Mouse (Mus musculus) G1E (cell line): ENCODE measurements around the gene Tmem63a. TPM values are rescaled to one million over a fixed set of nuclear protein-coding genes. Genes with fewer than 3 reads are reported as not detected.
"Not testable (repeated sequence)": the region's sequence is repeated elsewhere in the genome, so short reads cannot be mapped to it uniquely, and the experiment has no call there.

Source experiments
- ATAC-seq: 2 replicates; pipeline ENCODE4 v1.8.0; 2016; ENCODE audit warnings: mild to moderate bottlenecking; ENCODE audit not compliant: insufficient number of reproducible peaks, poor library complexity, low FRiP score, severe bottlenecking; ENCODE audit errors: extremely low read depth
- DNase-seq: peaks from one replicate; pipeline ENCODE4 v3.0.0; 2012; ENCODE audit warnings: low spot score
- H3K27me3 ChIP-seq: 2 replicates; pipeline ENCODE4 v1.6.1; 2012; ENCODE audit warnings: mild to moderate bottlenecking, low read length, inconsistent platforms; ENCODE audit not compliant: insufficient read depth
- H3K36me3 ChIP-seq: replicated peaks from 2 replicates; pipeline ENCODE3; 2012; ENCODE audit warnings: mild to moderate bottlenecking, inconsistent platforms
- H3K4me1 ChIP-seq: 2 replicates; pipeline ENCODE4 v1.6.1; 2012; ENCODE audit warnings: low read depth, low read length, inconsistent platforms, mixed read lengths; ENCODE audit not compliant: insufficient read depth
- H3K4me3 ChIP-seq: 2 replicates; pipeline ENCODE4 v1.5.1; 2012; ENCODE audit warnings: low read depth, mild to moderate bottlenecking, inconsistent platforms, low read length, moderate library complexity, mixed read lengths
- H3K9me3 ChIP-seq: replicated peaks from 2 replicates; pipeline ENCODE4 v1.6.1; 2012; ENCODE audit warnings: inconsistent platforms
- CTCF ChIP-seq: IDR thresholded peaks from 2 replicates; pipeline ENCODE4 v1.5.1; 2012; ENCODE audit warnings: low read depth, low read length, inconsistent platforms, mixed read lengths
- GATA1 ChIP-seq: IDR thresholded peaks from 2 replicates; pipeline ENCODE4 v1.6.1; 2012; ENCODE audit warnings: borderline replicate concordance, low read length, inconsistent platforms, mixed read lengths
- GATA2 ChIP-seq: IDR thresholded peaks from 2 replicates; pipeline ENCODE4 v1.6.1; 2012; ENCODE audit warnings: low read depth, low read length, inconsistent platforms, borderline replicate concordance
- POLR2AphosphoS5 ChIP-seq: IDR thresholded peaks from 2 replicates; pipeline ENCODE4 v1.6.1; 2012; ENCODE audit warnings: low read depth, low read length, inconsistent platforms; ENCODE audit not compliant: insufficient replicate concordance
- TAL1 ChIP-seq: conservative IDR thresholded peaks from 2 replicates; pipeline ENCODE4 v1.6.1; 2012; ENCODE audit warnings: low read depth, low read length, inconsistent platforms, mixed read lengths
- polyA plus RNA-seq: library from polyadenylated mRNA; stranded (reverse); fragments of >175 nt; gene quantifications from 2 replicates; pipeline ENCODE4 v1.2.3, GENCODE M21; 2012
- total RNA-seq, 2 experiments: library from RNA; stranded (forward) in 1 of 2; stranded (reverse) in 1 of 2; fragments of 200-1000 nt in 1 of 2; fragments of >200 nt in 1 of 2; fragmentation: Nextera tagmentation in 1 of 2; gene quantifications; 2 replicates each; pipeline ENCODE4 v1.2.3; 2014 to 2017

Tmem63a gene
- total and polyA plus RNA-seq, 3 experiments, result 2.8 to 3.2 (median 2.8) TPM

DNA sequence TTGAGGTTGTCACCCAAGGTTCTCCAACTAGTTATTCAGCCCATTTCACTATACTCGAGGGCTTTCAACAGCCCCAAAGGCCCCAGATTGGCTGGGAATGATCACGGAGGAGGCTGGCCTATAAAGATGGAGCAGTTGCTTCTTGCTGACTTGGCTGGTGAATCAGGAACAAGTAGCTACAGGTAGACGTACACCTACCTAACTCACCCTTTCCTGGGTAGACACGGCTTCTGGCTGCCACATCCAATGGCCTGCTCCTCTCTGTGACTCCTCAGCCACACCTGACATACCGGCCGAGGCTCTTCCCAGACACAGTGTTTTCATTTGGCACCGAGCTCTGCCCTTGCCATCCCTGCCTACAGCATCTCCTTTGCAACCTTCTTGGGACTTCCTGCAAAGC lies 25.1 kb downstream of the Tmem63a start:
- Histone ChIP-seq H3K27me3 (no peaks in the 10 kb centered on the region; the same call in 1 of the 2 replicates), H3K4me3 (no peak overlapping the region), H3K4me1 (no peaks in the 10 kb centered on the region), H3K36me3 (peaks cover 18% of the 10 kb centered on the region), H3K9me3 (no peaks in the 10 kb centered on the region)
- ATAC-seq (no peak), DNase-seq (no peak)
- no peak for TF ChIP-seq TAL1
- TF ChIP-seq GATA1, result no peak
- TF ChIP-seq POLR2AphosphoS5, result no peak
- no peak for TF ChIP-seq GATA2

DNA sequence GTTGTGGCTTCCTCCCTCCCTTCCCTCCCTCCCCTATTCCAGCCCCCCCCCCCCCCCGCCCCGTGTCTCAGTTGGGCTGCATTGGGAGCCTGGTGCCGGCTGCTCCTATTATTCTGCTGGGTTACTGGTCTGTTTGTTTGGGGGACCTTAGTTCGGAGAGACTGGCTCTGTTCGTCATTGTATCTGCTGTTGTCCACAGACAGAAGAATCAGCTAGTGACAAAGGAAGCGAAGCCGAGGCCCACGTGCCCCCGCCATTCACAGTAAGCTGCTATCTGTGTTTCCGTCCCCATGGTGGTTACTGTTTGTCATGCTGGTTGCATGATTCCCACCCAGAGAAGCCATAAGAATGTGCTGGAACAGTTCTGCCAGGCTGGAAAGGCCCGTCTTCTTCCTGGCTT lies 30.8 kb downstream of the Tmem63a start:
- H3K27me3 ChIP-seq, result peaks cover 12% of the 10 kb centered on the region; the same call in 1 of the 2 replicates
- no peak for TF ChIP-seq CTCF
- no peak for TF ChIP-seq GATA1
- no peak for TF ChIP-seq TAL1
- TF ChIP-seq POLR2AphosphoS5, result no peak
- no peak for TF ChIP-seq GATA2
- peaks cover 5% of the 10 kb centered on the region; the same call in 1 of the 2 replicates for H3K4me1 ChIP-seq
- H3K9me3 ChIP-seq, result no peaks in the 10 kb centered on the region
- DNase-seq, result no peak
- no peak for ATAC-seq
- no peak overlapping the region for H3K4me3 ChIP-seq
- peaks cover 9% of the 10 kb centered on the region for H3K36me3 ChIP-seq

DNA sequence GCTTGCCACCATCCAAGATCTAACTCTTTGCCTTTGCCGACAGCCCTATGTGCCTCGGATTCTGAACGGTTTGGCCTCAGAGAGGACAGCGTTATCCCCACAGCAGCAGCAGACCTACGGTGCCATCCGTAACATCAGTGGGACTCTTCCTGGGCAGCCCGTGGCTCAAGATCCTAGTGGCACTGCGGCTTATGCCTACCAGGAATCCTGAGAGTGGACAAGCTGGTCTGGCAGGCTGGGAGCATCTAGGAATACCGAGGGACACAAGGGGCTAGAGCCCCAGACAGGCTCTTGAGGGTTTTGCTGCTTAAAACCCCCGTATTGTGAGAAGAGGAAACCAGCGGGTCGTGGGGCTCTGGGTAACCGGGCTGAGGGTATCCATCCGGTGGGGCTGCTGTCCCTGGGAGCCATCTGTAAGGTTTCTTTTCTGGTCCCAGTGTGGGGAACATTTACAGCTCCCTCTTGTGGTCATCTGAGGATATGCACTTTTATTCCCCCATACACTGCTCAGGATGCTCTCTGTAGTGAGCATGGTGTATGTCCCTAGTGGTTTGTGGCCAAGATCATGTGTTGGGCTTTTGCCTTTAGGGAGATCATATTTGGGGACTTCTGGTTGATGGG lies 32.1 kb downstream of the Tmem63a start:
- Histone ChIP-seq H3K4me3 (no peak overlapping the region), H3K9me3 (no peaks in the 10 kb centered on the region), H3K36me3 (peaks cover 9% of the 10 kb centered on the region), H3K4me1 (peaks cover 5% of the 10 kb centered on the region; the same call in 1 of the 2 replicates), H3K27me3 (peaks cover 20% of the 10 kb centered on the region)
- ATAC-seq, result 0 out of 2 replicates have a peak, but pooled peaks have one; percentile 58
- peak; percentile 82 for TF ChIP-seq CTCF
- TF ChIP-seq TAL1, result no peak
- DNase-seq, result peak; percentile 73

GRCm38 (mm10) chr1:180976110-180976679 lies 34.1 kb downstream of the Tmem63a start:
- H3K36me3 ChIP-seq, result peaks cover 7% of the 10 kb centered on the region
- no peak overlapping the region for H3K4me3 ChIP-seq
- H3K27me3 ChIP-seq, result peaks cover 22% of the 10 kb centered on the region
- H3K9me3 ChIP-seq, result 0 out of 2 replicates have a peak, but pooled peaks cover 2% of the 10 kb centered on the region
- H3K4me1 ChIP-seq, result peaks cover 7% of the 10 kb centered on the region; the same call in 1 of the 2 replicates
- TF ChIP-seq POLR2AphosphoS5, result no peak
- peak; percentile 76 for TF ChIP-seq CTCF
- TF ChIP-seq GATA2, result no peak
- TF ChIP-seq TAL1, result no peak
- no peak for TF ChIP-seq GATA1
- ATAC-seq, result no peak
- DNase-seq, result peak; percentile 59

GRCm38 (mm10) chr1:180979484-180980251 lies 37.5 kb downstream of the Tmem63a start:
- Histone ChIP-seq H3K4me1 (peaks cover 10% of the 10 kb centered on the region; the same call in 1 of the 2 replicates), H3K9me3 (0 out of 2 replicates have a peak, but pooled peaks cover 2% of the 10 kb centered on the region), H3K27me3 (peaks cover 22% of the 10 kb centered on the region), H3K4me3 (no peak overlapping the region), H3K36me3 (no peaks in the 10 kb centered on the region)
- no peak for DNase-seq
- ATAC-seq, result no peak
- TF ChIP-seq GATA2 (no peak), POLR2AphosphoS5 (no peak), TAL1 (no peak), GATA1 (no peak), CTCF (no peak)

DNA sequence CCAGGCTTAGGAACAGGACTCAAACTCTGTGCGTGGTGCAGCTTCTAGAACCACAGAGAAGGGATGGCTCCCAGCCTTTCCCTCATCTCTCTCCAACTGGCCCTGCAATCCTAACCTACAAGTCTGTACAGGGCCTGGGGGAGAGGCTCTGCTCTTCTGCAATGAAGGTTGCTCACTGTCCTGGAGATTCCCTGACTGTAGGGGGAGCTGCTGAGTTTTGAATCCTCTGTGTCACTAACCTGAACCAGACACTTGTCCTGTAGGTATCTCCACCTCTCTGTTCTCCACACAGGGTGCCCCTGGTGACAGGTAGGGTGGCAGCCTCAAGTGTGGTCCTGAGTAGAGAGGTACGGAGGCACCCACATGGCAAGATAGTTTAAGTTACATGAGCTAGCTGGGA lies 38.3 kb downstream of the Tmem63a start:
- no peak overlapping the region for H3K4me3 ChIP-seq
- DNase-seq (no peak), ATAC-seq (no peak)
- no peak for TF ChIP-seq CTCF
- no peak for TF ChIP-seq POLR2AphosphoS5
- TF ChIP-seq GATA2, result no peak
- TF ChIP-seq GATA1, result no peak
- no peak for TF ChIP-seq TAL1
- peaks cover 26% of the 10 kb centered on the region for H3K27me3 ChIP-seq
- H3K36me3 ChIP-seq, result no peaks in the 10 kb centered on the region
- peaks cover 10% of the 10 kb centered on the region; the same call in 1 of the 2 replicates for H3K4me1 ChIP-seq
- 0 out of 2 replicates have a peak, but pooled peaks cover 2% of the 10 kb centered on the region for H3K9me3 ChIP-seq

DNA sequence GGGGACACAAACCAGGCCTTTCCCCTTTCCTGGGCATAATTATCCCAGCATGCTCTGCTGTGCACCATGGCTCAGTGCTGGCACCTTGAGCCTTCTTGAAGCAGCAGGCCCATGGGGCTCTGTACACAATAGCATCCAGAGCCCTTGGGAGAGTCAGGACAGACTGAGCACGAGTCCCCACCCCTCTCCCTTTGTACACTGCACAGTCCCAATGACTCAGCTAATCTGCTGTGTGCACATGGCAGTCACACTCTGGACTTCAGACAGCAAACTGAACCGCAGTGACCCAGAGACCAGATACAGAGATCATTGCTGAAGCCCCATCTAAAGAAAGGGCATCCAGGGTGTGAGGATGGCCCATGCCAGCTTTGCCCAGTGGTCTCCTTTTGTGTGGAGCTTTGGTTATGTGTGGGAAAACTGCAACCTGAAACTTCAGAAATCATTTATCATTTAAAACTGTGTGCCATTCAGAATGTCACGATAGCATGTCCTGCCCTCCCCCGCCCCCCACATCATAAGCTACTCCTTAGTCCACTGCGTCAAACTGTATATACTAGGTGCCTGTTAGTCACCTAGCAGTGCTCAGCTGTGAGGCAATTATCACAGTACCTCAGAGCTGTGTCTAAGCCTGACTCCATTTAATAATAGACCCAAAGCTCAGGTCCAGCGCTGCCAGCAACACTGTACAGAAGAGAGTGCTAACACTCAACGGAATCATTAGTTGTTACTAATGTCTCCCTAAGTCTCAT lies 39.3 kb downstream of the Tmem63a start:
- H3K4me1 ChIP-seq, H3K36me3 ChIP-seq, H3K9me3 ChIP-seq, DNase-seq, H3K4me3 ChIP-seq: not testable (repeated sequence)
- peak; percentile 67 for ATAC-seq
- H3K27me3 ChIP-seq, result peaks cover 28% of the 10 kb centered on the region
